Mouse (Mus musculus) left cerebral cortex, postnatal 36 days (tissue): ENCODE results near the gene Rab11a. TPM values are rescaled to one million over a fixed set of nuclear protein-coding genes. Genes with fewer than 3 reads are reported as not detected.

Experiments used
- DNase-seq, 2 experiments: peaks; one replicate each; pipeline ENCODE4 v3.0.0; 2021 to 2022; ENCODE audit warnings: low spot score in 2 of 2, mixed read lengths in 1 of 2
- intact Hi-C: fragments of 180-260 bp; cut with DNase I; formaldehyde crosslinking; loops from one replicate; pipeline ENCODE4 v1.15.1; 2025
- total RNA-seq, 2 experiments: library from RNA; stranded (reverse); gene quantifications; 2 replicates each; pipeline ENCODE4 v1.2.3; 2021

Rab11a gene
- 100 to 1,000 TPM; 216 to 234 TPM for total RNA-seq

DNA sequence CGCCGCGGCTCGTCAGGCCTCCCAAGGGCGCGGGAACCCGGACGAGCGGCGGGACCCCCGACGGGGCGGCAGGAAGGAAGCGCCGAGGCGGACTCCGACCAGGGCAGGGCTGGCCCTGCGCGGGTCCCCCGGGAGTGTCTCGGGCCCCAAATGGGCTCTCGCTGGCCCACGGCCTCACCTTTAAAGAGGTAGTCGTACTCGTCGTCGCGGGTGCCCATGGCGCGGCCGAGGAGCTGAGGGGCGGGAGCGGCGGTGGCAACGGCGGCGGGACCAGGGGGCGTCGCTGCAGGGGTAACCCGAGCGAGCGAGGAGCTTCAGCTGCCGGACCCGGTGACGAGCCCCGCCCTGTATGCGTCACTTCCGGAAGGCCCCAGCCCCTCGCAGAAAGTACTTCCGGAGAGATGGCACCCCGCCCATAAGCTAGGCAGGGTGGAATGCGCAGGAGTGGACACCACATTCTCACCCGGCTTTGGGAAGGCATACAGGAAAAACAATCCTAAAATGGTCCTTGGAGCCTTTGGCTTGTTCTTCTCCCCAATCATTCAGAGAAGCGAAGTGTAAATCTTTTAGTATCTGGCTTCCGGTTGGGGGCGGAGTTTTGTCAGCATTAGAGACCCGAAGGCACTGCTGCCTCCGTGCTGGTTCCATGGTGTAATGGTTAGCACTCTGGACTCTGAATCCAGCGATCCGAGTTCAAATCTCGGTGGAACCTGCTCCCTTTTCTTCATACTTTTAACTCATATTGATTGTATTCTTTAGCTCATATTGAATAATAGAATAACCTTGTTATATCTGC, at the start of gene Rab11a:
Gene Rab11a, minus strand, starts transcription at position 353 of the 796 bp plus-strand sequence.
- DNase-seq = peak; percentile 95 to 96
- intact Hi-C loops = loop anchor here (2.0 kb wide), 2 partner anchors 73 to 397 kb away; partner anchors contain the start of genes Dennd4a and Dis3l

DNA sequence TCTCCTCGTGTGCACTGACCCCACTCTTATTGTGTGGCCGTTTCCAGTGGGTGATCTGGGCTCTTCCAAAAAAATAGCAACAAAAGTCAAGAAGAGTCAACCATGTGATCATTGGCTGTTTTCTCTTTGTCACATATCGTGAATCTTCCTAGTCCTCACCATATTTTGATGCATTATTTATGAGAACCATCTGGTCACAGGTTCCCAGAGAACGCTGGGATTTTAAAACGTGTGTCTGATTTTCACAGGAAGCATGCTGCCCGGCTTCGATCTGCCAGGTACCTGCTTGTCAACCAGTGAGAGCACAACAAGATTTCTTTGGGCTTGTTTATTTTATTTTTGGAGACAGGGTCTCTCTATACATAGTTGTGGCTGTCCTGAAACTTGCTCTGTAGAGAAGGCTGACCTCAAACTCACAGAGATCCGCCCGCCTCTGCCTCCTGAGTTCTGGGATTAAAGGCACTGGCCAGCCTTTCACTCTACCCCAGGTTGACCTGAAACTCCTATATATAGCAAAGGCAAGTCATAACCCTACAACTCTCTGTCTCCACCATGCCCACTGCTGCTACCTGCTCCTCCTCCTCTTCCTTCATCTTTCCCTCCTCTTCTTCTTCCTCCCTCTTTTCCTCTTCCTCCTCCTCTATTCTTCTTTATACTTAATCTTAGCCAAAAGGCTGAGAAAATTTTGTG, 48.8 kb upstream of the Rab11a start:
- DNase-seq = peak in 1 of 2 experiments; percentile 25
- intact Hi-C loops = loop anchor here (10.0 kb wide), 1 partner anchor 78 kb away; no protein-coding TSS in a partner anchor

- DNase-seq = peak in 1 of 2 experiments; percentile 22
- intact Hi-C loops = loop anchor here (10.0 kb wide), 1 partner anchor 80 kb away; no protein-coding TSS in a partner anchor
Observed at GRCm38 (mm10) chr9:64784841-64785240, 47.3 kb upstream of the Rab11a start.

DNA sequence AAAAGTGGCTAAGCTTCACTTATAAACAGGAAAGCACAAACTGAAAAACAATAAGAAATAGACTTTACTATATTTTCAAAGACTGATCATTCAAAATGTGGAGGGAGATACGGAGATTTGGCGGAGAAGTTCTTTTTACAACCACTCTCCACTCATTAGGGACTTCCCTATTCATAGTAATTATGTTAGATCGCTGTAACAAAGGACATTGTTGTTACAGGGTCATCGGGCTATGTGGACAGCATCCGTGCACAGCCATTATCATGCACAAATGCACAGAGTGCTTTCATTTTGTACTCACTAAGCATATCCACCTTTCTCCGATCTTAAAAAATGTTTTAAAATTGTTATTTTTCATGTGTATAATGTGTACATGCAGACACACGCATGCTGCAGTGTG, 46.0 kb upstream of the Rab11a start:
- no peak for DNase-seq
- intact Hi-C loops = loop anchor here (10.0 kb wide), 1 partner anchor 81 kb away; no protein-coding TSS in a partner anchor

- intact Hi-C loops = loop anchor here (5.0 to 10.0 kb wide), 4 partner anchors 85 to 435 kb away; partner anchors contain the start of genes Dis3l and Ints14
- DNase-seq = no peak
Observed at GRCm38 (mm10) chr9:64779628-64780027, 42.1 kb upstream of the Rab11a start.

DNA sequence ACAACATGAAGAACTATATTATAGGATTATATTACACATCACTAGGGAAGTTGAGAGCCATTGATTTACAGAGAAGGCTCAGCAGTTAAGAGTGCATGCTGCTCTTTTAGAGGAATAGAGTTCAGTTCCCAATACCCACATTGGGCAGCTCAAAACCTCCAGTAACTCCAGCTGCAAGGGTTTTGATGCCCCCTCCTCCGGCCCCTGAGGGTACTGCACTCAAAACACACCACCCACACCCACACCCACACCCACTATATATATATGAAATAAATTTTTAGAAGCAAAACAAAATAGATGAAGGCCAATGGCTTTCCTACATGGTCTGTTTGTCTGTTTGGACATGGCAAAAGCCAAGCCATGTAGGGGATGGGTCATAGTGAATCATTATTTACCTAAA, 40.6 kb upstream of the Rab11a start:
- intact Hi-C loops = loop anchor here (5.0 to 10.0 kb wide), 3 partner anchors 157 to 433 kb away; partner anchors contain the start of genes Dis3l and Ints14
- no peak for DNase-seq

DNA sequence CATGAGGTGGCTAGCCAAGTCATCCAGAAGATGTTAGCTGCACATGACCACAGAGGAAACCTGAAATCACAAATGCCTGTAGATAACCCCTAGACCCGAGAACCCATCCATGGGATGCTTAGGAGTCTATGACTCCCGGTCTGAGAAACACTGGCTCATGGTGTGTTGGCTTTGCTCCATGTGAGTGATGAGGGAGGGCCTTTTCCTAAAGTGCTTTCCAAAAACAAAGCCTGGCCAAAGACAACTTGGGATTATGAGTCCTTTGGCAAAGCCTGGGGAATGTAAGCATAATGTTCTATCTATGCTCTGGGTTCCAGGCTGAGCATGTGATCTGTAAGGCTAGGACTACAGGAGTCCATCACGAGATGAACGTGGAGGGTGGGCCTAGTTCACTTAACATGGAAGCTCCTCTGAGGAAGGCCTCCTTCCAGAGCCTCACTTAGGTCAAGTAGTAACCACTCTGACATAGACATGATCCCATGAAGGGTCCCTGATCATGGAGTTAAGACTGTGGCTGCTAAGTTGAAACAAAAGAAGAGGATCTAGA, 40.0 kb upstream of the Rab11a start:
- no peak for DNase-seq
- intact Hi-C loops = loop anchor here (5.0 to 10.0 kb wide), 3 partner anchors 157 to 433 kb away; partner anchors contain the start of genes Dis3l and Ints14

DNA sequence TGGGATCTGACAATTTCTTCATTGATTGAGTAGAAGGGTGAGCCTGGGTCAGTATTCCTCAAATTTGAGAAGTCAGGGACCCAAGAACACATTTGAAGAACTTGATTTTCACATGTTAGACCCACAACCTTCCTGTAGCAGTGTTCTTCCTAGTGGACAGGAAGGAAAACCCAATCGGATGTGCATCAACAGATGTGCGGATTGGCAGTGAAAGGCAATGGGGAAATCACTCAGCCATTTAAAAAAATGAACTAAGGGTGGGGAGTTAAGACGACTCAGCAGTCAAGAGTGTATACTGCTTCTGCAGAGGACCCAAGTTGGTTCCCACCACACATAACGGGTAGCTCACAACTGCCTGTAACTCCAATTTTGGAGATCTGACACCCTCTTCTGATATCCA, 37.9 kb upstream of the Rab11a start:
- no peak for DNase-seq
- intact Hi-C loops = loop anchor here (5.0 to 10.0 kb wide), 3 partner anchors 159 to 431 kb away; partner anchors contain the start of genes Dis3l and Ints14

DNA sequence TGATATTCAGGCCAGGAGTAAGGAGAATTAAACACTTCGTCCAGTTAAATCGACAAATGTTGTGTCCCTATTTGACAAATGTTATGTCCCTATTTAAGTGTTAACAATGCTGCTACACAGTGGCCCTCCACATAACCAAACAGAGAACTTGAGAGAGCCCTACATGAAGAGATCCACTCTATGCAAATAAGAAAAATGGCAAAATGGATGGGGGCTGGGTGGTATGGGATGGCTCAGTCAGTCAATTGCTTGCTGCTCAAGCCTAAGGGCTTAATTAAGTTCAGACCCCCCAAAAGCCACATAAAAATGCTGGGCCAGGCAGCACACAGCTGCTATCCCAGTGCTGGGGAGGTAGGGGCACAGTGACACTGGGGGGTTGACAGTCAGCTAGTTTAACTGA, 37.3 kb upstream of the Rab11a start:
- intact Hi-C loops = loop anchor here (5.0 to 10.0 kb wide), 3 partner anchors 160 to 430 kb away; partner anchors contain the start of genes Dis3l and Ints14
- no peak for DNase-seq

- DNase-seq = peak; percentile 17 to 35
- intact Hi-C loops = loop anchor here (10.0 kb wide), 2 partner anchors 160 to 430 kb away; partner anchors contain the start of gene Dis3l
Observed at GRCm38 (mm10) chr9:64774411-64774811, 36.9 kb upstream of the Rab11a start.

DNA sequence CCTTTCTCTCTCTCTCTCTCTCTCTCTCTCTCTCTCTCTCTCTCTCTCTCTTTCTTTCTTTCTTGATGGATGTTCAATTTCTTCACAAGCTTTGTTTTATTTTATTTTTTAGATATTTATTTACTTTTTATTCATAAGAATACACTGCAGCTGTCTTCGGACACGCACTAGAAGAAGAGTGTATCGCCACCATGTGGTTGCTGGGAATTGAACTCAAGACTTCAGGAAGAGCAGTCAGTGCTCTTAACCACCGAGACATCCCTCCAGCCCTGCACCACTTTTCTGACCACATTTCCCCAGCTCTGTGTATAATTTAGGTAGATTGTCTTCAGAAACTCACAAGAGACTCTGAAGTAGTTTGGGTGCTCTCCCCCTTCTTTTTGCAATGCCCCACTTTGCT, 36.4 kb upstream of the Rab11a start:
- DNase-seq = no peak
- intact Hi-C loops = loop anchor here (10.0 kb wide), 2 partner anchors 161 to 429 kb away; partner anchors contain the start of gene Dis3l

DNA sequence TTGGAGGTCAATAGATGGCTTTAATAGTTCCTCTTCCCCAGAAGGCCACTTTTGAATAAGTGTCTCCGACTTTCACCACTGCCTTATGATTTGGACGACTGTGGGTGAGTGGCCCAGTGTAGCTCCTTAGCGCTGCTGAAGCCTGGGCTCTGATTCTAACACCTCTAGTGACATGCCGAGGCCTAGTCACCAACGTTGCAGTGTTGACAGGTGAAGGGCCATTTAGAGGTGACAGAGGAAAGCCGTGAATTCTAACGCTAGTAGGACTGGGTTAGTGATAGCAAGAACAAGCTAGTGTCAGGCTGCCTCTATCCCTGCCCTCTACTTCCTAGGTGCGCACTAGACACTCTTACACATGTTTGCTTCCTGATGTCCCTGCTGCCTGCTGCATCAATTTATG, 35.7 kb upstream of the Rab11a start:
- intact Hi-C loops = loop anchor here (10.0 kb wide), 2 partner anchors 162 to 428 kb away; partner anchors contain the start of gene Dis3l
- no peak for DNase-seq

DNA sequence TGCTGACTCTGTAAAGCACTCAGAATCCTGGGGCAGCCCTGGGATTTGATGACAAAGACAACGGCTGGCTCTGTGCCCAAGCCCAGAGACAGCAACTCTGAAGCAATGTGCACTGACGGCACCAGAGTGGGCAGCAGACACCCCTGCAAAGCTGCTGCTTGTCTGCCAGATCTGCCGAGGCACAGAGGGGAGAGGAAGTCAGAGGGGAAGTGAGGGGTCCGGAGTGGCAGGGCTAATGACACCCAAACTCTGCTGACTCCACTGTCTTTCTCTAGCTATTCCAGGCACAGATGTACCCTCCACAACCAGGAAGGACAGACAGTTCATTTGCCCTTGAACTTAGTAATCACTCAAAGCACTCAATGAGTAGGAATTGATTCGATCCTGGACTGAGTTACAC, 33.7 kb upstream of the Rab11a start:
- DNase-seq = peak; percentile 30 to 44
- intact Hi-C loops = loop anchor here (10.0 kb wide), 2 partner anchors 164 to 426 kb away; partner anchors contain the start of gene Dis3l

- intact Hi-C loops = loop anchor here (10.0 kb wide), 2 partner anchors 164 to 426 kb away; partner anchors contain the start of gene Dis3l
- no peak for DNase-seq
Observed at GRCm38 (mm10) chr9:64770411-64770849, 32.9 kb upstream of the Rab11a start.

GRCm38 (mm10) chr9:64769911-64770310, 32.4 kb upstream of the Rab11a start:
- DNase-seq = no peak
- intact Hi-C loops = loop anchor here (10.0 kb wide), 2 partner anchors 165 to 425 kb away; partner anchors contain the start of gene Dis3l

- no peak for DNase-seq
Observed at GRCm38 (mm10) chr9:64769066-64769695, 31.6 kb upstream of the Rab11a start.

GRCm38 (mm10) chr9:64767796-64768195, 30.2 kb upstream of the Rab11a start:
- no peak for DNase-seq
- intact Hi-C loops = no loop called here

More at GRCm38 (mm10) chr9:64769066-64769695, 31.6 kb upstream of the Rab11a start:
- intact Hi-C loops = no loop called here

GRCm38 (mm10) chr9:64766136-64766535, 28.6 kb upstream of the Rab11a start:
- intact Hi-C loops = no loop called here
- no peak for DNase-seq

DNA sequence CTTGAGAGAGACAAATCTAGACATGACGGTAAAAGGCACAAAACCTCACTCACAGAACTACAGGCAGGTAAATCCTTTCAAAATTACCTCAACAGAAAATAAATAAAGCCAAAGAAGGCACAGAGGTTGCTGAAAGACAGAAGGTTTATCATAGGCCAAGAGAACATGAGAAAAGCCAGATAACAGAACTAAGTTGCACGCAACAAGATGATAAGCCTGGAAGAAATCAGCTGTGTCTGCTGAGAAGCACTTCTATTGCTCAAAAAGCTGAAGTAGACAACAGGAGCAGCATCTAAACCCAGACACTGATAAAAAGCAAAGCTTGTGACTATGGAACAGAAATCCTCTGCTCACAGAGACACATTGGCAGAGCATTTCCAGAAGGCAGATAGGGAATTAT, 27.3 kb upstream of the Rab11a start:
- no peak for DNase-seq
- intact Hi-C loops = no loop called here
